Mouse (Mus musculus): ENCODE results near the gene Cebpz. TPM values are rescaled to one million over a fixed set of nuclear protein-coding genes. Genes with fewer than 3 reads are reported as not detected.

Gene Cebpz
- polyA plus RNA-seq, 1 experiment, result 1.0 TPM

DNA sequence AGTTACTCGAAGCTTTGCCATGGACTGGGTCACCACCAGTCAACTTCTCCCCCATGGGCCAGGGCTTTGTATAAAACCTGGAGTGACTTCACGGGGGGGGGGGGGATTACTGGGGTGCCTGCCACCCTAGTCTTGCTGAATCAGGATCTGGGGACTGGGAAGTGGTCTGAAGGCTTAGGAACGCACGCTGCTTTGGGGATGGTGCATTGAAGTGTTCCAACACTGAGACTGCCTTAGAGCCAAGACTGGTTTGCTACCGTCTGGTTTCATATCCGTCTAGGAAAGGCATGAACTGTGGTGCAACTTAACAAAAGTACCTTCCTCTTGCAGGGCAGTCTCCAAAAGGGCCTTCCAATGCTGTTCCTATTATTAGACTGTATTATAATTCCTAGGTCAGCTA, 19.2 kb downstream of the Cebpz start:
- no peak overlapping the region for H3K4me3 ChIP-seq (ENCODE audit: low read depth, low read length)
- H3K27me3 ChIP-seq (ENCODE audit: control insufficient read depth, insufficient read depth, low read length), result no peaks in the 10 kb centered on the region
- TF ChIP-seq POLR2A (IDR thresholded peaks at IDR 0.05; ENCODE audit: low read depth, low read length) (no peak), CTCF (IDR thresholded peaks at IDR 0.05; ENCODE audit: extremely low read depth, insufficient read length, insufficient replicate concordance, low read depth, low read length) (no peak)
- 42% methylated on average over 6 of the region's 6 CpGs for WGBS
- peaks cover 27% of the 10 kb centered on the region for H3K36me3 ChIP-seq (ENCODE audit: control insufficient read depth, insufficient read depth, low read length)
- no peaks in the 10 kb centered on the region; the same call in 1 of the 2 replicates for H3K4me1 ChIP-seq (ENCODE audit: control insufficient read depth, insufficient read depth, insufficient read length, low read length)
- H3K27ac ChIP-seq (ENCODE audit: insufficient read depth, low read depth, low read length), result no peak overlapping the region

GRCm38 (mm10) chr17:78916899-78917298, 20.0 kb downstream of the Cebpz start:
- H3K36me3 ChIP-seq (ENCODE audit: control insufficient read depth, insufficient read depth, low read length), result peaks cover 19% of the 10 kb centered on the region
- TF ChIP-seq POLR2A (IDR thresholded peaks at IDR 0.05; ENCODE audit: low read depth, low read length) (no peak), CTCF (IDR thresholded peaks at IDR 0.05; ENCODE audit: extremely low read depth, insufficient read length, insufficient replicate concordance, low read depth, low read length) (no peak)
- H3K27me3 ChIP-seq (ENCODE audit: control insufficient read depth, insufficient read depth, low read length), result no peaks in the 10 kb centered on the region
- H3K27ac ChIP-seq (ENCODE audit: insufficient read depth, low read depth, low read length), result peak overlapping the region; percentile 59
- under 1% methylated on average over 11 of the region's 11 CpGs for WGBS
- H3K4me3 ChIP-seq (ENCODE audit: low read depth, low read length), result peak overlapping the region; percentile 79
- H3K4me1 ChIP-seq (ENCODE audit: control insufficient read depth, insufficient read depth, insufficient read length, low read length), result no peaks in the 10 kb centered on the region; the same call in 1 of the 2 replicates

DNA sequence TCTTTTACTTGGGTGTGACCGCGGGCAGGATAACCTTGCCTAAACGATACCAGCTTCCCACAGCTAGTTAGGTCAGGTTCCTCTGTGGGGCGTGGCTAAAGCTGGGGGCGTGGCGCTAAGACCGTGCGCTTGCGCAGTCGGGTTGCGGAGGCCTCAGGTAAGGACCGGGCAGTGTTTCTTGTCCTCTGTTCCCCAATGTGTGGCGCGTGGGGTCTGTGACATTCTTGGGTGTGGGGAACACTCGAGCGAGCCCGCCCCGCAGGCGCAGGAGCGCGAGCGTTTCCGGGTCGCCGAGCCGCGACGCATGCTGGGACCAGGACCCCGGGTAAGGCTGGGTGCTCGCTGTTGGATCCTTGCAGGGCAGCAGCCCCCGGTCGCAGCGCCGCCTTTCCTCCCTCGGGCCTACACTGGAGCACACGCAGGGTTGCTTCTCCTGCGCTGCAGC, 20.5 kb downstream of the Cebpz start, which contains the start of gene Cebpzos:
Gene Cebpzos (plus strand): TSS at position 132 of the 445 bp plus-strand sequence.
- under 1% methylated on average over 37 of the region's 37 CpGs for WGBS
- TF ChIP-seq CTCF (IDR thresholded peaks at IDR 0.05; ENCODE audit: extremely low read depth, insufficient read length, insufficient replicate concordance, low read depth, low read length), result no peak
- TF ChIP-seq POLR2A (IDR thresholded peaks at IDR 0.05; ENCODE audit: low read depth, low read length), result peak; percentile 48

DNA sequence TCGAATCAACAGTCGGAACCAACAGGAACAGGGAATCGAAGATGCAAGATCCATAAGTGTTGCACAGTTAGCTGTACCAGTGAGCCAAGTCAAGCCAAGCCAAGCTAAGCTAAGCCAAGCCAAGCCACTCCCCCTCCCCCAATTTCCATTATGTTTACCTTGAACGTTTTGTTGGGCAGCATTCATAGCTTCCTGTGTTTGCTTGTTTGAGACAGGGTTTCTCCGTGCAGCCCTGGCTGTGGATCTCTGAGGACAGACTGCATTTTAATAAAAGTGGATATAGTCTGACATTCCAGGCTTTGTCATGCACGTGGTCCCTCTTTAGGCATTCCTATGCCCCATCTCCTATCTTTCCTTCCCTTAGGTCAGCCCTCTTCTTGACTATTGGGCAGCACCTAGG, 21.1 kb downstream of the Cebpz start:
- WGBS, result 50% methylated on average over 6 of the region's 6 CpGs
- H3K4me3 ChIP-seq (ENCODE audit: low read depth, low read length), result peak overlapping the region; percentile 79; the same call in 1 of the 2 replicates
- no peaks in the 10 kb centered on the region for H3K27me3 ChIP-seq (ENCODE audit: control insufficient read depth, insufficient read depth, low read length)
- H3K36me3 ChIP-seq (ENCODE audit: control insufficient read depth, insufficient read depth, low read length), result peaks cover 10% of the 10 kb centered on the region
- no peaks in the 10 kb centered on the region; the same call in 1 of the 2 replicates for H3K4me1 ChIP-seq (ENCODE audit: control insufficient read depth, insufficient read depth, insufficient read length, low read length)
- TF ChIP-seq POLR2A (IDR thresholded peaks at IDR 0.05; ENCODE audit: low read depth, low read length) (no peak), CTCF (IDR thresholded peaks at IDR 0.05; ENCODE audit: extremely low read depth, insufficient read length, insufficient replicate concordance, low read depth, low read length) (no peak)
- no peak overlapping the region for H3K27ac ChIP-seq (ENCODE audit: insufficient read depth, low read depth, low read length)

More for the DNA sequence above, 20.5 kb downstream of the Cebpz start, which contains the start of gene Cebpzos:
- no peaks in the 10 kb centered on the region for H3K27me3 ChIP-seq (ENCODE audit: control insufficient read depth, insufficient read depth, low read length)
- H3K36me3 ChIP-seq (ENCODE audit: control insufficient read depth, insufficient read depth, low read length), result peaks cover 15% of the 10 kb centered on the region
- peak within 1 kb of the TSS; percentile 59 for H3K27ac ChIP-seq (ENCODE audit: insufficient read depth, low read depth, low read length)
- H3K4me1 ChIP-seq (ENCODE audit: control insufficient read depth, insufficient read depth, insufficient read length, low read length), result no peaks in the 10 kb centered on the region; the same call in 1 of the 2 replicates
- H3K4me3 ChIP-seq (ENCODE audit: low read depth, low read length), result peak within 1 kb of the TSS; percentile 79

GRCm38 (mm10) chr17:78913921-78914320, 22.9 kb downstream of the Cebpz start:
- TF ChIP-seq POLR2A (IDR thresholded peaks at IDR 0.05; ENCODE audit: low read depth, low read length) (no peak), CTCF (IDR thresholded peaks at IDR 0.05; ENCODE audit: extremely low read depth, insufficient read length, insufficient replicate concordance, low read depth, low read length) (no peak)
- 72% methylated on average over 3 of the region's 3 CpGs for WGBS

DNA sequence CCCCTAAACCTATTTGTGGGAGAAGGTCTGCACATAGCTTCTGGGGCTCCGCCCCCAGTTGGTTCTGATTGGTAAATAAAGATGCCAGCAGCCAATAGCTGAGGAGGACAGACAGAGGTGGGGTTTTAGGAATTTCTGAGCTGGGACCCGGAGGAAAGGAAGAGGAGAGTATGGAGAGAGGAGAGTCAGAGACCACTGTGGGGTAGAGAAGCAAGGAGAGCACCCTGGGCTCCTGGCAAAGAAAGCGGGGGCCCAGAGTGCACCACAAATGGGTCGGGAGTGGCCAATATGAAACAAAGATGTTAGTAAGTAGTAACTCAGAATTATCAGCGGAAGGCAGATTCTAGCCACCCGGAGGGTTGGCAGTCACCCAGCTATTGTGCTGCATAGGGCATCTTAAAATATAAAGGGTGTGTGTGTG, 24.0 kb downstream of the Cebpz start:
- no peak overlapping the region for H3K27ac ChIP-seq (ENCODE audit: insufficient read depth, low read depth, low read length)
- no peaks in the 10 kb centered on the region for H3K27me3 ChIP-seq (ENCODE audit: control insufficient read depth, insufficient read depth, low read length)
- WGBS, result 23% methylated on average over 6 of the region's 6 CpGs
- H3K4me3 ChIP-seq (ENCODE audit: low read depth, low read length), result peak overlapping the region; percentile 48
- no peaks in the 10 kb centered on the region for H3K36me3 ChIP-seq (ENCODE audit: control insufficient read depth, insufficient read depth, low read length)
- peaks cover 3% of the 10 kb centered on the region; the same call in 1 of the 2 replicates for H3K4me1 ChIP-seq (ENCODE audit: control insufficient read depth, insufficient read depth, insufficient read length, low read length)
- TF ChIP-seq POLR2A (IDR thresholded peaks at IDR 0.05; ENCODE audit: low read depth, low read length), result no peak

More at GRCm38 (mm10) chr17:78913921-78914320, 22.9 kb downstream of the Cebpz start:
- Histone ChIP-seq H3K36me3 (ENCODE audit: control insufficient read depth, insufficient read depth, low read length) (no peaks in the 10 kb centered on the region), H3K4me1 (ENCODE audit: control insufficient read depth, insufficient read depth, insufficient read length, low read length) (peaks cover 1% of the 10 kb centered on the region; the same call in 1 of the 2 replicates), H3K4me3 (ENCODE audit: low read depth, low read length) (no peak overlapping the region), H3K27me3 (ENCODE audit: control insufficient read depth, insufficient read depth, low read length) (no peaks in the 10 kb centered on the region), H3K27ac (ENCODE audit: insufficient read depth, low read depth, low read length) (no peak overlapping the region)

DNA sequence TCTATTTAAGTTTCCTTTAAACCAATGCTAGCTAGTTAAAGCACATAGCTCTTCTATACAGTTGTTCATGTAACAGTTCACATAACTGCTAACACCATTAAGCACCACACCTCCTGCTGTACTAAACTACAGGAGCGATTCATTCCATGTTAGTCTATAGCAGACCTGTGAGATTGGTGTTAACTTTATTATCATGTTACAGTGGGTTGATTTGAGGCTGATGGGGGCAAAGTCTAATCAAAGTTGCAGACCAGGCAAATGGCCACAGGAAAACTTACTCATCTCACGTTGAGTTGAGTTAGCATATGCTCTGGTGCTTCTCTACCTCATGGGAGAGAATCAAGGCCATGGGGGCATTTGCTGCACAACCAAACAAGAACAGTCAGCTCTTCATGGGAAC, 27.5 kb downstream of the Cebpz start:
- Histone ChIP-seq H3K36me3 (ENCODE audit: control insufficient read depth, insufficient read depth, low read length) (no peaks in the 10 kb centered on the region), H3K27ac (ENCODE audit: insufficient read depth, low read depth, low read length) (no peak overlapping the region), H3K27me3 (ENCODE audit: control insufficient read depth, insufficient read depth, low read length) (no peaks in the 10 kb centered on the region), H3K4me3 (ENCODE audit: low read depth, low read length) (no peak overlapping the region), H3K4me1 (ENCODE audit: control insufficient read depth, insufficient read depth, insufficient read length, low read length) (peaks cover 3% of the 10 kb centered on the region; the same call in 1 of the 2 replicates)
- WGBS, result 23% methylated on average over 2 of the region's 2 CpGs
- TF ChIP-seq POLR2A (IDR thresholded peaks at IDR 0.05; ENCODE audit: low read depth, low read length), result no peak
- TF ChIP-seq CTCF (IDR thresholded peaks at IDR 0.05; ENCODE audit: extremely low read depth, insufficient read length, insufficient replicate concordance, low read depth, low read length), result no peak
